ENCODE assay signal across 7 mouse cellular contexts in genomic region chr9:21924099-21924493, GRCm38 (mm10). TPM values are rescaled to one million over a fixed set of nuclear protein-coding genes. Genes with fewer than 3 reads are reported as not detected.
DNase-seq lines count a peak whose midpoint lies in the region; TF ChIP-seq lines count a peak whose summit lies in the region.

No protein-coding gene starts in this region.

- H3K4me3 ChIP-seq in heart, embryonic 10.5 days: peak overlapping the region; percentile 18
- H3K4me3 ChIP-seq in myocyte: no peak overlapping the region

- H3K9me3 ChIP-seq in heart, embryonic 10.5 days: no peaks in the 10 kb centered on the region

- H3K4me2 ChIP-seq in myocyte (ENCODE audit: low read depth): peak overlapping the region; percentile 14

- no peak overlapping the region for H3ac ChIP-seq in myocyte (ENCODE audit: control insufficient read depth, insufficient read length)

- H3K27ac ChIP-seq in heart, embryonic 10.5 days: peak overlapping the region; percentile 64; the same call in 1 of the 2 replicates

- no peak for TF ChIP-seq POLR2A in myocyte (IDR thresholded peaks at IDR 0.05; ENCODE audit: insufficient read length, low read depth)

- H3K36me3 ChIP-seq in heart, embryonic 10.5 days: peaks cover 6% of the 10 kb centered on the region
- H3K36me3 ChIP-seq in myocyte (ENCODE audit: control insufficient read depth, insufficient read depth): no peaks in the 10 kb centered on the region

- H3K27me3 ChIP-seq in heart, embryonic 10.5 days (ENCODE audit: insufficient read depth, poor library complexity, severe bottlenecking): no peaks in the 10 kb centered on the region
- no peaks in the 10 kb centered on the region for H3K27me3 ChIP-seq in myocyte (ENCODE audit: control insufficient read depth, insufficient read depth, insufficient read length)

- H3K4me1 ChIP-seq in heart, embryonic 10.5 days: peaks cover 21% of the 10 kb centered on the region

- peak; percentile 60 for DNase-seq in ZHBTc4 (ENCODE audit: low read depth, low spot score)
- peak; percentile 69 for DNase-seq in c-Kit-positive CD71-negative TER-119-negative erythroid progenitor cells, embryonic 14.5 days (ENCODE audit: low read depth)
- DNase-seq in heart, embryonic 10.5 days (ENCODE audit: low spot score): peak; percentile 94
- peak; percentile 70 for DNase-seq in large intestine, adult 2 months (ENCODE audit: low read depth, low spot score)
- DNase-seq in thymus, postnatal 10 days (ENCODE audit: low spot score in 2 of 2): no peak
- no peak for DNase-seq in right cerebral cortex, postnatal 14 days

- 37% methylated on average over 6 of the region's 6 CpGs for WGBS in heart, embryonic 10.5 days
- WGBS in large intestine, adult 2 months: 31% methylated on average over 6 of the region's 6 CpGs

- no peaks in the 10 kb centered on the region for H3K79me2 ChIP-seq in myocyte (ENCODE audit: control insufficient read depth, insufficient read depth)

TF ChIP-seq in myocyte, 11 proteins besides CTCF, POLR2A, EP300 and RAD21:
- peak; percentile 37 for TF ChIP-seq CEBPB (IDR thresholded peaks at IDR 0.05; ENCODE audit: insufficient read depth, poor library complexity, severe bottlenecking)
- TF ChIP-seq REST (IDR thresholded peaks at IDR 0.05; ENCODE audit: insufficient read depth, insufficient read length): no peak

RNA-seq across cellular contexts. Expression of gene Ccdc159, which starts 3.2 kb away (rescaled TPM):
- polyA plus RNA-seq in heart, embryonic 10.5 days (2016; fragmentation: Nextera tagmentation; extraction: Ambion mirVana): 3.6 and 4.2 TPM in 2 replicates
- polyA plus RNA-seq in large intestine, adult 2 months (2012; rRNA removed): 0.98 and 1.9 TPM in 2 replicates
- 2.5 TPM for polyA plus RNA-seq in myocyte (2012; fragmentation: generic; extraction: Trizol)

RNA-seq across cellular contexts. Expression of gene Tmem205, which starts 3.3 kb away (rescaled TPM):
- 50.1 and 52.6 TPM in 2 replicates for polyA plus RNA-seq in heart, embryonic 10.5 days (2016; fragmentation: Nextera tagmentation; extraction: Ambion mirVana)
- polyA plus RNA-seq in large intestine, adult 2 months (2012; rRNA removed): 101 and 102 TPM in 2 replicates
- polyA plus RNA-seq in myocyte (2012; fragmentation: generic; extraction: Trizol): 55.1 TPM

RNA-seq across cellular contexts. Expression of gene Rab3d, which starts 6.1 kb away (rescaled TPM):
- polyA plus RNA-seq in heart, embryonic 10.5 days (2016; fragmentation: Nextera tagmentation; extraction: Ambion mirVana): 6.2 and 6.8 TPM in 2 replicates
- 70.2 and 84.5 TPM in 2 replicates for polyA plus RNA-seq in large intestine, adult 2 months (2012; rRNA removed)
- polyA plus RNA-seq in myocyte (2012; fragmentation: generic; extraction: Trizol): 24.1 TPM

RNA-seq across cellular contexts. Expression of gene Plppr2, which starts 12.7 kb away (rescaled TPM):
- polyA plus RNA-seq in heart, embryonic 10.5 days (2016; fragmentation: Nextera tagmentation; extraction: Ambion mirVana): 6.5 and 7.0 TPM in 2 replicates
- polyA plus RNA-seq in large intestine, adult 2 months (2012; rRNA removed): 2.9 and 3.1 TPM in 2 replicates
- polyA plus RNA-seq in myocyte (2012; fragmentation: generic; extraction: Trizol): 21.5 TPM

RNA-seq across cellular contexts. Expression of gene Swsap1, which starts 31.5 kb away (rescaled TPM):
- polyA plus RNA-seq in heart, embryonic 10.5 days (2016; fragmentation: Nextera tagmentation; extraction: Ambion mirVana): 5.7 and 6.9 TPM in 2 replicates
- 7.4 and 8.0 TPM in 2 replicates for polyA plus RNA-seq in large intestine, adult 2 months (2012; rRNA removed)
- polyA plus RNA-seq in myocyte (2012; fragmentation: generic; extraction: Trizol): 8.9 TPM

Comparison
In these comparisons a context has a peak if more than half of its experiments do, and no peak if none do; other contexts are left out.
1. DNase-seq: peak in ZHBTc4 (single experiment), c-Kit-positive CD71-negative TER-119-negative erythroid progenitor cells, embryonic 14.5 days (single experiment), heart, embryonic 10.5 days (single experiment) and large intestine, adult 2 months (single experiment); none in thymus, postnatal 10 days (0 of 2) and right cerebral cortex, postnatal 14 days (single experiment).